Mouse (Mus musculus) heart, adult 2 months (tissue): Measurements from ENCODE around the gene Gsg1. TPM values are rescaled to one million over a fixed set of nuclear protein-coding genes. Genes with fewer than 3 reads are reported as not detected.

Source experiments
- DNase-seq, 2 experiments: peaks; one replicate each; pipeline ENCODE4 v3.0.0; 2021
- H3K27ac ChIP-seq: fragments of 200-600 bp; 2 replicates; pipeline ENCODE4 v1.8.1; 2022
- H3K27me3 ChIP-seq: fragments of 200-500 bp; 2 replicates; pipeline ENCODE4 v1.6.1; 2012; ENCODE audit warnings: mild to moderate bottlenecking, low read length, inconsistent platforms, mixed read lengths; ENCODE audit not compliant: control insufficient read depth, insufficient read depth
- H3K36me3 ChIP-seq: fragments of 200-500 bp; 2 replicates; pipeline ENCODE4 v1.6.1; 2012; ENCODE audit warnings: low read length, inconsistent platforms; ENCODE audit not compliant: control insufficient read depth, insufficient read depth
- H3K4me1 ChIP-seq: fragments of 200-500 bp; 2 replicates; pipeline ENCODE4 v1.6.1; 2011; ENCODE audit warnings: low read length; ENCODE audit not compliant: control insufficient read depth, insufficient read depth
- H3K4me3 ChIP-seq: fragments of 200-600 bp; 2 replicates; pipeline ENCODE4 v1.8.1; 2022
- H3K79me2 ChIP-seq: fragments of 200-500 bp; replicated peaks from 2 replicates; pipeline ENCODE4 v1.6.1; 2012; ENCODE audit warnings: mild to moderate bottlenecking, inconsistent platforms, low read length, moderate library complexity, mixed read lengths; ENCODE audit not compliant: control insufficient read depth, insufficient read depth
- H3K9ac ChIP-seq: fragments of 200-500 bp; 2 replicates; pipeline ENCODE4 v1.6.1; 2012; ENCODE audit warnings: low read depth, mild to moderate bottlenecking, control low read depth, inconsistent platforms, low read length, mixed read lengths
- CTCF ChIP-seq: fragments of 200-600 bp; IDR thresholded peaks from 2 replicates; pipeline ENCODE4 v1.8.1; 2022; ENCODE audit warnings: antibody characterized with exemption, mild to moderate bottlenecking, moderate library complexity
- EP300 ChIP-seq: fragments of 200-500 bp; IDR thresholded peaks from 2 replicates; pipeline ENCODE4 v1.6.1; 2011; ENCODE audit warnings: low read depth, low read length, control low read depth; ENCODE audit not compliant: insufficient read depth
- POLR2A ChIP-seq: fragments of 200-500 bp; IDR thresholded peaks from 2 replicates; pipeline ENCODE4 v1.6.1; 2011; ENCODE audit warnings: mild to moderate bottlenecking, low read depth, low read length, control low read depth; ENCODE audit not compliant: insufficient read depth
- WGBS: fragments of 180-500 bp; shearing (Covaris S2); methylation state at CpG from one replicate; pipeline ENCODE4 v1.1.7; 2018; 5-methylcytosine and 5-hydroxymethylcytosine counted together
- intact Hi-C: fragments of 180-260 bp; cut with DNase I; formaldehyde crosslinking; loops from one replicate; pipeline ENCODE4 v1.15.1; 2025
- polyA plus RNA-seq: library from polyadenylated mRNA; depleted of rRNA; stranded (reverse); fragments of >200 nt; gene quantifications from 2 replicates; pipeline ENCODE4 v1.2.3, GENCODE M21; 2012
- total RNA-seq, 2 experiments: library from RNA; stranded (reverse); gene quantifications; 2 replicates each; pipeline ENCODE4 v1.2.3; 2021

Gene Gsg1
- total and polyA plus RNA-seq, 3 experiments = 0.34 to 3.0 (median 0.68) TPM

GRCm38 (mm10) chr6:135276474-135277295 lies 22.5 kb upstream of the Gsg1 start:
- TF ChIP-seq CTCF (no peak), EP300 (no peak), POLR2A (no peak)
- Histone ChIP-seq H3K79me2 (no peaks in the 10 kb centered on the region), H3K4me1 (no peaks in the 10 kb centered on the region), H3K4me3 (no peak overlapping the region), H3K9ac (no peak overlapping the region), H3K36me3 (no peaks in the 10 kb centered on the region), H3K27me3 (no peaks in the 10 kb centered on the region), H3K27ac (no peak overlapping the region)
- intact Hi-C loops = no loop called here
- DNase-seq = no peak
- 79% methylated on average over 6 of the region's 6 CpGs for WGBS

GRCm38 (mm10) chr6:135275231-135275630 lies 21.1 kb upstream of the Gsg1 start:
- no peak for DNase-seq
- H3K4me3 ChIP-seq = no peak overlapping the region
- no peaks in the 10 kb centered on the region for H3K27me3 ChIP-seq
- no peaks in the 10 kb centered on the region for H3K79me2 ChIP-seq
- intact Hi-C loops = no loop called here
- no peak overlapping the region for H3K9ac ChIP-seq
- WGBS = 69% methylated on average over 4 of the region's 4 CpGs
- TF ChIP-seq EP300 (no peak), POLR2A (no peak), CTCF (no peak)
- no peaks in the 10 kb centered on the region for H3K36me3 ChIP-seq
- H3K4me1 ChIP-seq = no peaks in the 10 kb centered on the region
- no peak overlapping the region for H3K27ac ChIP-seq

GRCm38 (mm10) chr6:135273066-135273465 lies 18.9 kb upstream of the Gsg1 start:
- H3K27ac ChIP-seq = no peak overlapping the region
- H3K36me3 ChIP-seq = no peaks in the 10 kb centered on the region
- no peaks in the 10 kb centered on the region for H3K79me2 ChIP-seq
- TF ChIP-seq EP300 (no peak), POLR2A (no peak), CTCF (no peak)
- no peaks in the 10 kb centered on the region for H3K4me1 ChIP-seq
- DNase-seq = no peak
- H3K4me3 ChIP-seq = no peak overlapping the region
- H3K27me3 ChIP-seq = no peaks in the 10 kb centered on the region
- WGBS = 78% methylated on average over 6 of the region's 6 CpGs
- intact Hi-C loops = no loop called here
- H3K9ac ChIP-seq = no peak overlapping the region

DNA sequence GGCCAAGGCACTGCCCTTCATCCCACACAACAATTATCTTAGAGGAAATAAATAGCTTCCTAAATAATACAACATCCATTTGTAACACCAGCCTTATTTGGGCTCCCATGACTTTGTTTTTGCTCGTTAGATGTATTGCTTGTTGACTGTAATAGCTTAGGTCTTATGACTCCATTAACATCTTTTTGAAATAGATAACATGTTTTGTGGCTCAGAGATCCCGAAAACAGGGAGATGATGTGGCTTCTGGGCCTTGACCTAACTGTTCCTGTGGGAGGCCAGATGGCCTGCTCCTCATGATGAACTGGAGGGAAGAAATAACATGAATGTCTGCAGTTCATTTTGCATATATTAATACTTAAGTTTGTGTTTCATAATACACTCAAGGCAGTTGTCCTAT lies 17.6 kb upstream of the Gsg1 start:
- no peak overlapping the region for H3K27ac ChIP-seq
- no peak overlapping the region for H3K4me3 ChIP-seq
- no peak for DNase-seq
- 61% methylated on average over 2 of the region's 2 CpGs for WGBS
- no peaks in the 10 kb centered on the region for H3K4me1 ChIP-seq
- H3K9ac ChIP-seq = no peak overlapping the region
- TF ChIP-seq POLR2A = no peak
- no peak for TF ChIP-seq CTCF
- no peak for TF ChIP-seq EP300
- intact Hi-C loops = no loop called here
- H3K79me2 ChIP-seq = no peaks in the 10 kb centered on the region
- H3K27me3 ChIP-seq = no peaks in the 10 kb centered on the region
- no peaks in the 10 kb centered on the region for H3K36me3 ChIP-seq

DNA sequence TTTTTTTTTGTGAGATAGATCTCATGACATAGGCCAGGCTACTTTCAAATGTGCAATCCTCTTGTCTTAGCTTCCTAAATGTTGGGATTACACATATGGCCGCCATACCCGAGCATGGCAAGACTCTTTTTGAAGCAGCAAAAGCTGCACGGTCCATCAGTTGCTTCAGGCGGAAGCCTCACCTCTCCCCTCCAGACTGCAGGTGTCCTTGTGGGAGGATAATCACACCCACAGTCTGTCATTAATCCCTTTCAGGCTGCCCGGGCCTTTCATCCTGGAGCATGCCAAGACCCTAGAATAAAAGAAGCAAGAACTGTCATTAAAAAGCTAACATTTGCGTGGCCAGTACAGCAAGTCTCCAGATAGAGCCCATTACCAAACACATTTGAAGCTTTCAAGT lies 15.5 kb upstream of the Gsg1 start:
- intact Hi-C loops = no loop called here
- Histone ChIP-seq H3K9ac (no peak overlapping the region), H3K36me3 (no peaks in the 10 kb centered on the region), H3K27me3 (no peaks in the 10 kb centered on the region), H3K27ac (no peak overlapping the region), H3K79me2 (no peaks in the 10 kb centered on the region), H3K4me3 (no peak overlapping the region), H3K4me1 (no peaks in the 10 kb centered on the region)
- no peak for TF ChIP-seq EP300
- no peak for TF ChIP-seq POLR2A
- no peak for TF ChIP-seq CTCF
- no peak for DNase-seq
- WGBS = 84% methylated on average over 6 of the region's 6 CpGs

DNA sequence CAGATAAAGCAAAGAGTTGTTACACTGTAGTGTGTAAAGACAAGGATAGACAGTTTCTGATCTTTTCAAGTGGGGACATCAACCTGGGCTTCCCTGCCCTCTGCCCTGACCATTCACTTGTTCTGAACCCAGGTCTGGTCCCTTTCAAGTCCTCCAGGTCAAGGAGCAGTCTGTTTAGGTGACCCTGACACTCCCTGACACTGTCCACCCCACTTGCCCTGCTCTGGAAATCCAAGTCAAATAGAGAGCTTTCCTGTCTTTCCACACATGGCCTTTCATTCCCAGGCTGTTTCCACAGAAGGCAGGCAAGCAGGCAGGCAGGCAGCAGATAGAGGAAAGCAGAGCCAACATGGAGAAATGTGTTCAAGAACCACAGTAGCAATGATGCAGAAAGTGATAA lies 14.2 kb upstream of the Gsg1 start:
- intact Hi-C loops = no loop called here
- Histone ChIP-seq H3K27me3 (no peaks in the 10 kb centered on the region), H3K9ac (no peak overlapping the region), H3K4me3 (no peak overlapping the region), H3K79me2 (no peaks in the 10 kb centered on the region), H3K36me3 (no peaks in the 10 kb centered on the region), H3K4me1 (no peaks in the 10 kb centered on the region), H3K27ac (no peak overlapping the region)
- TF ChIP-seq CTCF (no peak), EP300 (no peak), POLR2A (no peak)
- DNase-seq = no peak
